Mouse (Mus musculus) C2C12 (cell line): ENCODE results near the gene Lhb. TPM values are rescaled to one million over a fixed set of nuclear protein-coding genes. Genes with fewer than 3 reads are reported as not detected.
A peak's percentile ranks its signal among the peaks of the same experiment; 100 is the strongest.

Source experiments
- H3K27me3 ChIP-seq: one replicate; pipeline ENCODE4 v1.6.1; 2011; ENCODE audit not compliant: control insufficient read depth, insufficient read depth, insufficient read length
- H3K36me3 ChIP-seq: one replicate; pipeline ENCODE4 v1.6.1; 2011; ENCODE audit not compliant: control insufficient read depth, insufficient read depth
- H3K4me3 ChIP-seq: one replicate; pipeline ENCODE4 v1.5.1; 2011; ENCODE audit warnings: mild to moderate bottlenecking, control low read depth; ENCODE audit not compliant: poor library complexity, insufficient read depth, severe bottlenecking
- H3K79me2 ChIP-seq: one replicate; pipeline ENCODE4 v1.6.1; 2011; ENCODE audit not compliant: control insufficient read depth, insufficient read depth
- H3K79me3 ChIP-seq: one replicate; pipeline ENCODE4 v1.6.1; 2011; ENCODE audit warnings: low read depth, control low read depth
- H3ac ChIP-seq: one replicate; pipeline ENCODE3; 2011; ENCODE audit warnings: low read depth; ENCODE audit not compliant: control insufficient read depth, insufficient read length
- CEBPB ChIP-seq: IDR thresholded peaks from one replicate; pipeline ENCODE4 v1.6.1; 2011; ENCODE audit warnings: low read depth, mild to moderate bottlenecking, control low read depth, moderate library complexity
- CTCF ChIP-seq: IDR thresholded peaks from one replicate; pipeline ENCODE4 v1.5.1; 2011; ENCODE audit not compliant: control insufficient read depth, insufficient read depth, insufficient read length
- FOSL1 ChIP-seq: IDR thresholded peaks from one replicate; pipeline ENCODE4 v1.8.0; 2011; ENCODE audit warnings: mild to moderate bottlenecking, low read length; ENCODE audit not compliant: poor library complexity, insufficient read depth, severe bottlenecking
- MAX ChIP-seq: IDR thresholded peaks from one replicate; pipeline ENCODE4 v1.6.1; 2011; ENCODE audit warnings: mild to moderate bottlenecking, control low read depth
- MYOD1 ChIP-seq: IDR thresholded peaks from one replicate; pipeline ENCODE4 v1.6.1; 2011; ENCODE audit warnings: low read depth; ENCODE audit not compliant: control insufficient read depth, insufficient read length
- MYOG ChIP-seq: IDR thresholded peaks from one replicate; pipeline ENCODE4 v1.6.1; 2011; ENCODE audit not compliant: control insufficient read depth, insufficient read length; ENCODE audit errors: extremely low read depth
- USF1 ChIP-seq: IDR thresholded peaks from one replicate; pipeline ENCODE4 v1.6.1; 2011; ENCODE audit warnings: low read depth, mild to moderate bottlenecking, control low read depth, moderate library complexity
- microRNA-seq: library from miRNA; unstranded; fragments of <30 nt; microRNA quantifications from one replicate; pipeline ENCODE4, GENCODE M21; 2019; ENCODE audit warnings: borderline microRNAs expressed
- polyA plus RNA-seq: library from polyadenylated mRNA; unstranded; fragments of >200 nt; fragmentation: generic; extraction: Trizol; gene quantifications from one replicate; pipeline ENCODE4 v1.2.1, GENCODE M21; 2012; ENCODE audit warnings: missing spikeins

Gene Lhb
- polyA plus RNA-seq, 1 experiment = not detected

GRCm38 (mm10) chr7:45470869-45471268, 50.2 kb downstream of the Lhb start:
- Histone ChIP-seq H3K36me3 (peaks cover under 1% of the 10 kb centered on the region), H3K27me3 (no peaks in the 10 kb centered on the region), H3ac (no peak overlapping the region), H3K79me3 (peaks cover 7% of the 10 kb centered on the region), H3K79me2 (peaks cover 7% of the 10 kb centered on the region), H3K4me3 (no peak overlapping the region)
- no peak for TF ChIP-seq MYOD1
- no peak for TF ChIP-seq FOSL1
- no peak for TF ChIP-seq CEBPB
- TF ChIP-seq MAX = no peak
- no peak for TF ChIP-seq MYOG
- TF ChIP-seq USF1 = no peak
- TF ChIP-seq CTCF = no peak

Small RNA genes within 50 kb of the gene (microRNA-seq; reads per million reads assigned to microRNA genes)
- gene Gm22133 = 0.96 reads per million, percentile 20 among the genes with 10 or more reads in this experiment

Other genes with a start within 250 kb of the Lhb start
- not detected for gene Gfy, start 241.3 kb upstream of the Lhb start, polyA plus RNA-seq
- not detected for gene Pth2, start 239.8 kb upstream of the Lhb start, polyA plus RNA-seq
- gene Ccdc155, start 215.9 kb upstream of the Lhb start, polyA plus RNA-seq = not detected
- gene Dkkl1, start 208.7 kb upstream of the Lhb start, polyA plus RNA-seq = 0.07 TPM
- 127 TPM for gene Tead2, start 205.1 kb upstream of the Lhb start, polyA plus RNA-seq
- 0.37 TPM for gene Cd37, start 181.7 kb upstream of the Lhb start, polyA plus RNA-seq
- not detected for gene Slc6a16, start 179.7 kb upstream of the Lhb start, polyA plus RNA-seq
- gene Slc6a21, start 143.3 kb upstream of the Lhb start, polyA plus RNA-seq = not detected
- gene Trpm4, start 87.0 kb upstream of the Lhb start, polyA plus RNA-seq = 10.6 TPM
- 0.51 TPM for gene Hrc, start 85.5 kb upstream of the Lhb start, polyA plus RNA-seq
- 4.8 TPM for gene Ppfia3, start 53.8 kb upstream of the Lhb start, polyA plus RNA-seq
- 0.94 TPM for gene Lin7b, start 50.2 kb upstream of the Lhb start, polyA plus RNA-seq
- gene Snrnp70, start 25.1 kb upstream of the Lhb start, polyA plus RNA-seq = 321 TPM
- gene Kcna7, start 15.2 kb upstream of the Lhb start, polyA plus RNA-seq = 0.01 TPM
- gene Ntf5, start 7.1 kb upstream of the Lhb start, polyA plus RNA-seq = 0.92 TPM
- gene Gys1, start 14.0 kb downstream of the Lhb start, polyA plus RNA-seq = 25.2 TPM
- 179 TPM for gene Ruvbl2, start 17.3 kb downstream of the Lhb start, polyA plus RNA-seq
- gene Ftl1, start 39.1 kb downstream of the Lhb start, polyA plus RNA-seq = 14,288 TPM
- 642 TPM for gene Bax, start 46.1 kb downstream of the Lhb start, polyA plus RNA-seq
- gene Tulp2, start 61.1 kb downstream of the Lhb start, polyA plus RNA-seq = not detected
- not detected for gene Gm45808, start 66.0 kb downstream of the Lhb start, polyA plus RNA-seq
- 0.07 TPM for gene Dhdh, start 68.0 kb downstream of the Lhb start, polyA plus RNA-seq
- 115 TPM for gene Nucb1, start 89.6 kb downstream of the Lhb start, polyA plus RNA-seq
- 32.5 TPM for gene Ppp1r15a, start 105.4 kb downstream of the Lhb start, polyA plus RNA-seq
- 0.89 TPM for gene Plekha4, start 105.5 kb downstream of the Lhb start, polyA plus RNA-seq
- gene Hsd17b14, start 134.1 kb downstream of the Lhb start, polyA plus RNA-seq = 1.7 TPM
- 26.5 TPM for gene Bcat2, start 149.3 kb downstream of the Lhb start, polyA plus RNA-seq
- gene Fgf21, start 194.7 kb downstream of the Lhb start, polyA plus RNA-seq = 0.97 TPM
- 0.04 TPM for gene Fut1, start 196.5 kb downstream of the Lhb start, polyA plus RNA-seq
- gene Izumo1, start 201.0 kb downstream of the Lhb start, polyA plus RNA-seq = not detected
- not detected for gene Rasip1, start 206.7 kb downstream of the Lhb start, polyA plus RNA-seq
- gene Mamstr, start 219.2 kb downstream of the Lhb start, polyA plus RNA-seq = 0.48 TPM
- 0.01 TPM for gene Fut2, start 245.6 kb downstream of the Lhb start, polyA plus RNA-seq